Mouse (Mus musculus) olfactory bulb, adult 2 months (tissue): ENCODE measurements around the gene Wnt3.

Experiments used
- CTCF ChIP-seq: fragments of 200-500 bp; IDR thresholded peaks from 2 replicates; pipeline ENCODE4 v1.5.1; 2012; ENCODE audit warnings: low read depth, mild to moderate bottlenecking, low read length, moderate library complexity; ENCODE audit not compliant: insufficient read depth
- POLR2A ChIP-seq: fragments of 200-500 bp; IDR thresholded peaks from 2 replicates; pipeline ENCODE4 v1.6.1; 2012; ENCODE audit warnings: mild to moderate bottlenecking, low read depth, low read length, moderate library complexity; ENCODE audit not compliant: insufficient read depth

- TF ChIP-seq POLR2A (no peak), CTCF (no peak)
Measured at GRCm38 (mm10) chr11:103853284-103853920, 79.5 kb downstream of the Wnt3 start.
